In the genomic region with DNA sequence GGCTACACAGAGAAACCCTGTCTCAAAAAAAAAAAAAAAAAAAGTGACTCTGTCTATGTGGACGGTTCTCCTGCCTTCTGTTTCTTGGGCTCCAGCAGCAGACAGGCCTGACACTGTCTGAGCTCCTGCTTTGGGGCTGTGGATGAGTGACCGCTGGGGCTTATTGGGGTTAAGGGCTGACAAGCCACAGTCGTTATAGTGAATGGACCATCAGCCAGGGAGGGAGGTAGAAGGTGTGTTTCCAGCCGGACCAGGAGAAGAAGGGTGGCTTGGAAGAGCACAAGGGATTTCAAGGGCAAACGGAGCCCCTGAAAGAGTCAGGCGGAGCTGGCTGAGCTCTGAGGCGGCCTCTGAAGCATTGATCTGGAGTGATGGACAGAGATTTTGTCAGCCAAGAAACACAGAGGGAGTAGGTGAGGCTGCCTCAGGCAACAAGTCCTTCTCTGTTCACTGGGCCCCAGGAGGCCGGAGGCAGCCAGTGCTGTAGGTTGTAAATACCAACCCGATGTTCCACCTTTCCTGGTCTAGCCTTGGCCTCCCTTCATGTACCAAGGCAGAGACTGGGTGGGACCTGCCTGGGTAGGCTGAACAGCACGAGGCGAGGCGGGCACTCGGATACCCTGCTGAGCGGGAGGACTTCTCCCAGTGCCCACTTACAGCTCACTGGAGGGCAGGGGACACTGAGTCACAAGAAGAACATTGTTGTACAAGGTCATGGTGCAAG, we compare ENCODE assay signal across 27 mouse cellular contexts. TPM values are rescaled to one million over a fixed set of nuclear protein-coding genes. Genes with fewer than 3 reads are reported as not detected.
A peak's percentile ranks its signal among the peaks of the same experiment; 100 is the strongest.
DNase-seq lines count a peak whose midpoint lies in the region; ATAC-seq and TF ChIP-seq lines count a peak whose summit lies in the region.
"Had no signal": no experiment of that assay in that cellular context is flagged by ENCODE, and none has a peak within 500 bp of the region (broad histone marks: within the 10 kb centered on the region; RNA-seq: fewer than 3 reads in every experiment).

No protein-coding gene starts in this region.

- no peak for TF ChIP-seq POLR2A in cerebellum, adult 2 months (IDR thresholded peaks at IDR 0.05; ENCODE audit: borderline replicate concordance, insufficient read depth, low read length)

- WGBS in cerebellum, adult 2 months: 32% methylated on average over 14 of the region's 14 CpGs
- 67% methylated on average over 14 of the region's 14 CpGs for WGBS in midbrain, embryonic 10.5 days
- 63% methylated on average over 14 of the region's 14 CpGs for WGBS in midbrain, embryonic 15.5 days

- no peak for ATAC-seq in midbrain, embryonic 15.5 days (replicated peaks)
- ATAC-seq: forebrain, embryonic 15.5 days; inflammation-experienced regulatory T-cells, adult 6 months; liver, embryonic 12.5 days; liver, postnatal 0 days had no signal

- no peaks in the 10 kb centered on the region for H3K27me3 ChIP-seq in cerebellum, adult 2 months (ENCODE audit: control insufficient read depth, insufficient read depth, low read length)
- H3K27me3 ChIP-seq in midbrain, embryonic 10.5 days (ENCODE audit: low read depth, poor library complexity, severe bottlenecking): peaks cover 15% of the 10 kb centered on the region
- H3K27me3 ChIP-seq in midbrain, embryonic 15.5 days (replicated peaks): no peaks in the 10 kb centered on the region
- H3K27me3 ChIP-seq: embryonic facial prominence, embryonic 12.5 days; forebrain, embryonic 15.5 days; hindbrain, embryonic 15.5 days; kidney, embryonic 15.5 days; neural tube, embryonic 13.5 days had no signal

- peaks cover 80% of the 10 kb centered on the region for H3K4me1 ChIP-seq in cerebellum, adult 2 months (ENCODE audit: control insufficient read depth, insufficient read depth, low read length)
- H3K4me1 ChIP-seq in midbrain, embryonic 10.5 days: peaks cover 18% of the 10 kb centered on the region
- peaks cover 15% of the 10 kb centered on the region for H3K4me1 ChIP-seq in midbrain, embryonic 15.5 days
- H3K4me1 ChIP-seq: kidney, embryonic 15.5 days; liver, embryonic 12.5 days had no signal

- intact Hi-C loops in gastrocnemius, adult 2 months (cut with DNase I): no loop called here
- intact Hi-C loops in gastrocnemius, postnatal 14 days (cut with DNase I; ENCODE audit: low total_unique reads): no loop called here

- H3K4me2 ChIP-seq in midbrain, embryonic 15.5 days: no peak overlapping the region
- H3K4me2 ChIP-seq: embryonic facial prominence, embryonic 12.5 days; forebrain, embryonic 15.5 days; heart, embryonic 13.5 days; hindbrain, embryonic 15.5 days; kidney, embryonic 15.5 days; liver, embryonic 12.5 days; midbrain, embryonic 12.5 days; neural tube, embryonic 13.5 days had no signal

- TF ChIP-seq CTCF in cerebellum, adult 2 months (IDR thresholded peaks at IDR 0.05; ENCODE audit: borderline replicate concordance, insufficient read depth, low read depth, low read length): no peak
- no peak for TF ChIP-seq CTCF in gastrocnemius, adult 2 months (IDR thresholded peaks at IDR 0.05)

- no peak overlapping the region for H3K9ac ChIP-seq in midbrain, embryonic 15.5 days
- H3K9ac ChIP-seq: embryonic facial prominence, embryonic 12.5 days; forebrain, embryonic 15.5 days; heart, embryonic 13.5 days; hindbrain, embryonic 15.5 days; kidney, embryonic 15.5 days; liver, embryonic 12.5 days; liver, postnatal 0 days had no signal

- H3K9me3 ChIP-seq in midbrain, embryonic 10.5 days (replicated peaks): no peaks in the 10 kb centered on the region
- H3K9me3 ChIP-seq in midbrain, embryonic 15.5 days: no peaks in the 10 kb centered on the region
- H3K9me3 ChIP-seq: embryonic facial prominence, embryonic 12.5 days; forebrain, embryonic 10.5 days; forebrain, embryonic 15.5 days; heart, embryonic 13.5 days; hindbrain, embryonic 10.5 days; hindbrain, embryonic 15.5 days; kidney, embryonic 15.5 days; liver, embryonic 12.5 days; midbrain, embryonic 12.5 days; neural tube, embryonic 13.5 days had no signal

- H3K27ac ChIP-seq in cerebellum, adult 2 months (ENCODE audit: insufficient read depth, low read length): peak overlapping the region; percentile 98
- H3K27ac ChIP-seq in gastrocnemius, adult 2 months: peak overlapping the region; percentile 85
- 0 out of 2 replicates have a peak overlapping the region, but pooled peaks have one; percentile 46 for H3K27ac ChIP-seq in midbrain, embryonic 10.5 days (replicated peaks)
- no peak overlapping the region for H3K27ac ChIP-seq in midbrain, embryonic 15.5 days
- H3K27ac ChIP-seq: embryonic facial prominence, embryonic 12.5 days; forebrain, embryonic 10.5 days; forebrain, embryonic 15.5 days; heart, adult 2 months; heart, embryonic 13.5 days; hindbrain, embryonic 10.5 days; kidney, embryonic 15.5 days; liver, embryonic 12.5 days; midbrain, embryonic 12.5 days; neural tube, embryonic 13.5 days had no signal

- H3K36me3 ChIP-seq in midbrain, embryonic 10.5 days: no peaks in the 10 kb centered on the region
- no peaks in the 10 kb centered on the region; the same call in 1 of the 2 replicates for H3K36me3 ChIP-seq in midbrain, embryonic 15.5 days (replicated peaks)
- H3K36me3 ChIP-seq: forebrain, embryonic 10.5 days; forebrain, embryonic 15.5 days; heart, embryonic 13.5 days; hindbrain, embryonic 10.5 days; kidney, embryonic 15.5 days; liver, embryonic 12.5 days; midbrain, embryonic 12.5 days had no signal

- peak; percentile 47 to 58 for DNase-seq in cerebellum, adult 2 months
- DNase-seq in cerebellum, postnatal 10 days: no peak
- no peak for DNase-seq in gastrocnemius, adult 2 months
- DNase-seq in gastrocnemius, postnatal 14 days: no peak
- DNase-seq in midbrain, embryonic 10.5 days (ENCODE audit: low spot score): no peak
- no peak for DNase-seq in right cerebral cortex, postnatal 4 days
- DNase-seq: adrenal gland, postnatal 25 days; heart, adult 2 months; heart, postnatal 10 days; kidney, adult 18-20 months; kidney, postnatal 25 days; liver, postnatal 0 days; lung, postnatal 36 days had no signal

- peak overlapping the region; percentile 1 for H3K4me3 ChIP-seq in cerebellum, adult 2 months (replicated peaks; ENCODE audit: insufficient read depth, low read depth, low read length)
- H3K4me3 ChIP-seq in gastrocnemius, adult 2 months: no peak overlapping the region
- H3K4me3 ChIP-seq in midbrain, embryonic 10.5 days: no peak overlapping the region
- no peak overlapping the region for H3K4me3 ChIP-seq in midbrain, embryonic 15.5 days
- H3K4me3 ChIP-seq: embryonic facial prominence, embryonic 12.5 days; forebrain, embryonic 10.5 days; forebrain, embryonic 15.5 days; heart, adult 2 months; heart, embryonic 13.5 days; hindbrain, embryonic 10.5 days; hindbrain, embryonic 15.5 days; kidney, embryonic 15.5 days; liver, embryonic 12.5 days; midbrain, embryonic 12.5 days; neural tube, embryonic 13.5 days had no signal

RNA-seq across cellular contexts. Expression of gene Ciz1, which starts 7.4 kb away (rescaled TPM):
- polyA plus RNA-seq in cerebellum, adult 2 months (2012; rRNA removed): 159 and 176 TPM in 2 replicates
- 10 to 100 TPM; 26.4 to 26.6 TPM for total RNA-seq in gastrocnemius, adult 2 months (2021)
- total RNA-seq in gastrocnemius, postnatal 14 days (2021): 10 to 100 TPM; 29.3 to 30.0 TPM
- polyA plus RNA-seq in midbrain, embryonic 10.5 days (2016; fragmentation: Nextera tagmentation; extraction: Ambion mirVana): 60.5 and 69.8 TPM in 2 replicates
- polyA plus RNA-seq in midbrain, embryonic 15.5 days (2015; fragmentation: Nextera tagmentation; extraction: Ambion mirVana): 62.5 and 64.4 TPM in 2 replicates

RNA-seq across cellular contexts. Expression of gene Dnm1, which starts 8.4 kb away (rescaled TPM):
- 1,410 and 1,576 TPM in 2 replicates for polyA plus RNA-seq in cerebellum, adult 2 months (2012; rRNA removed)
- total RNA-seq in gastrocnemius, adult 2 months (2021): 1 to 10 TPM; 3.7 to 8.2 TPM
- total RNA-seq in gastrocnemius, postnatal 14 days (2021): 10 to 100 TPM in 1 of 2 experiments, 1 to 10 TPM in 1; 9.8 to 13.5 TPM
- polyA plus RNA-seq in midbrain, embryonic 10.5 days (2016; fragmentation: Nextera tagmentation; extraction: Ambion mirVana): 9.0 and 12.2 TPM in 2 replicates
- 78.4 and 79.0 TPM in 2 replicates for polyA plus RNA-seq in midbrain, embryonic 15.5 days (2015; fragmentation: Nextera tagmentation; extraction: Ambion mirVana)
- polyA plus RNA-seq: inflammation-experienced regulatory T-cells, adult 6 months had no signal

RNA-seq across cellular contexts. Expression of gene 1110008P14Rik, which starts 37.0 kb away (rescaled TPM):
- polyA plus RNA-seq in cerebellum, adult 2 months (2012; rRNA removed): 284 and 338 TPM in 2 replicates
- total RNA-seq in gastrocnemius, adult 2 months (2021): 10 to 100 TPM; 34.3 to 43.2 TPM
- 10 to 100 TPM; 44.1 to 49.3 TPM for total RNA-seq in gastrocnemius, postnatal 14 days (2021)
- 39.4 and 44.3 TPM in 2 replicates for polyA plus RNA-seq in midbrain, embryonic 10.5 days (2016; fragmentation: Nextera tagmentation; extraction: Ambion mirVana)
- polyA plus RNA-seq in midbrain, embryonic 15.5 days (2015; fragmentation: Nextera tagmentation; extraction: Ambion mirVana): 116 and 117 TPM in 2 replicates

RNA-seq across cellular contexts. Expression of gene Lcn2, which starts 43.3 kb away (rescaled TPM):
- 0.48 and 1.0 TPM in 2 replicates for polyA plus RNA-seq in cerebellum, adult 2 months (2012; rRNA removed)
- 1 to 10 TPM; 2.6 to 3.4 TPM for total RNA-seq in gastrocnemius, adult 2 months (2021)
- total RNA-seq in gastrocnemius, postnatal 14 days (2021): 1 to 10 TPM; 2.6 to 4.7 TPM
- 0.20 TPM in 1 of 2 replicates, not detected in the other for polyA plus RNA-seq in midbrain, embryonic 10.5 days (2016; fragmentation: Nextera tagmentation; extraction: Ambion mirVana)
- 0.44 and 0.83 TPM in 2 replicates for polyA plus RNA-seq in midbrain, embryonic 15.5 days (2015; fragmentation: Nextera tagmentation; extraction: Ambion mirVana)
- total RNA-seq: MEL had no signal
- polyA plus RNA-seq: forebrain, embryonic 10.5 days; hindbrain, embryonic 10.5 days; limb, embryonic 11.5 days had no signal

RNA-seq across cellular contexts. Expression of gene Ptges2, which starts 50.9 kb away (rescaled TPM):
- 60.9 and 61.1 TPM in 2 replicates for polyA plus RNA-seq in cerebellum, adult 2 months (2012; rRNA removed)
- total RNA-seq in gastrocnemius, adult 2 months (2021): 10 to 100 TPM; 34.7 to 51.1 TPM
- 10 to 100 TPM; 41.3 to 43.2 TPM for total RNA-seq in gastrocnemius, postnatal 14 days (2021)
- polyA plus RNA-seq in midbrain, embryonic 10.5 days (2016; fragmentation: Nextera tagmentation; extraction: Ambion mirVana): 26.2 and 28.8 TPM in 2 replicates
- polyA plus RNA-seq in midbrain, embryonic 15.5 days (2015; fragmentation: Nextera tagmentation; extraction: Ambion mirVana): 51.3 and 54.2 TPM in 2 replicates

Comparison
In these comparisons a context has a peak if more than half of its experiments do, and no peak if none do; other contexts are left out.
1. DNase-seq: peak in cerebellum, adult 2 months (2 of 2); none in cerebellum, postnatal 10 days (0 of 2), gastrocnemius, adult 2 months (single experiment), gastrocnemius, postnatal 14 days (single experiment), midbrain, embryonic 10.5 days (single experiment) and right cerebral cortex, postnatal 4 days (single experiment).
2. RNA of gene Dnm1, which starts 8.4 kb away (polyA plus RNA-seq): 1,410 to 1,576 TPM in cerebellum, adult 2 months; 78.4 to 79.0 TPM in midbrain, embryonic 15.5 days and 9.0 to 12.2 TPM in midbrain, embryonic 10.5 days; every median in the first group is over 10 times any median in the second.